Mouse (Mus musculus) ZHBTc4 (cell line): Measurements from ENCODE around the gene Ccdc88a.

Source experiments
- DNase-seq: peaks from one replicate; pipeline ENCODE4 v3.0.0-alpha.2; 2011; ENCODE audit warnings: low read depth, low spot score

Gene Ccdc88a

DNA sequence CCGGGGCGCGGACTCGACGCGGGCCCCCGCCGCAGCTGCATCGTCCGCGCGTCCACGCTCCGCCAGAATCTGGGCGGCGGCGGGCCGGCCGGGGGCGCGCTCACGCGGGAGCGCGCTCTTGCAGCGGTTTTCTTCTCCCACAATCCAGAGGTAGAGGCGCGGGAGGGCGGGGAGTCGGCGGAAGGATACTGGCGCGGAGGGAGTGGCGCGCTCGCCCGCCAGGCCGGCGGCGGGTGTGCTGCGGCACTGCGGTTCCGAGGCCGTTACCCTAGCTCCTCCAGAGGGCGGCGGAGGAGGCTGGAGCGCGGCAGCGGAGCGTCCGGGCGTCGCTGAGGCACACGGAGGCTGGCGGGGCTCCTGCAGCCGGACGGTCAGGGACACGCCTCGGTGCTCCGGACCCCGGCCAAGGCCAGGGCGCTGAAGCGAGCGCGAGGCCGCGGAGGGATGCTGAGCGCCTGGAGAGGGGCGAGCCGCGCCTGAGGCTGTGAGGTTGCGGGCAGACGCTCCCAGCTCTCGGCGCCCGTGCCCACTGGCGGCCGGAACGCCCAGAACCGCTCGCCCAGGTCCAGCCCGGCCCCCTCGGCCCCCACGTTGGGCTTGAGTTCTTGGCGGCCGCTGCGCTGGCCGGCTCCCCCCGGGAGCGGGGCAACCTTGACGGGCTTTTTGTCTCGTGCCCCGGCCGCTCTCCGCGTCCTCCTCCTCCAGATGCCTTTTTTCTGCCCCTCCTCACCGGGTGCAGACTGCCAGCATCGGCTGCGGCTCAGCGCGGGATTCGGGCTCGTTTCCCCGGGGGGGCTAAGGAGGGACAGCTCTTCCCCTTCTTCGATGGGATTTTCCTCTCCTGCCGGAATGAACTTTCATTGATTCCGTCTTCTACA, at the start of gene Ccdc88a:
TSS of gene Ccdc88a (plus strand) at position 263 of the 878 bp plus-strand sequence.
- peak; percentile 99 for DNase-seq

DNA sequence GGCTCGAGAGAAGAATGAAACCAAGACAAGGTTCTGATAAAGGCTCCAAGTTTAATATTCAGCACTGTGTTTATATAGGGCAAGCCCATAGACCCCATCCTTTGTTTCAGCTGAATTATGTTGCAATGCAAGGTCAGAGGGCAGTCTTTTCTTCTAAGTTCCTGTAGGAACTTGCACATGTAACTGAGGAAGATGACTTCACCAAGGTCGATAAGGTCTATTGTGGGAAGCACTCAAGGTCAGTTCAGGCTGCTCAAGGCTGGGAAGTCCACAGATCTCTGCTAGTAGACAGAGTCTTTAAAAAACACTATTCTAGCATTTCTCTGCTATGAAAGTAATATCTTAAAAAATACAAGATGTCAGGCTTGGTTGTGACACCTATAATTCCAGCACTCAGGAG, 38.0 kb upstream of the Ccdc88a start:
- no peak for DNase-seq

DNA sequence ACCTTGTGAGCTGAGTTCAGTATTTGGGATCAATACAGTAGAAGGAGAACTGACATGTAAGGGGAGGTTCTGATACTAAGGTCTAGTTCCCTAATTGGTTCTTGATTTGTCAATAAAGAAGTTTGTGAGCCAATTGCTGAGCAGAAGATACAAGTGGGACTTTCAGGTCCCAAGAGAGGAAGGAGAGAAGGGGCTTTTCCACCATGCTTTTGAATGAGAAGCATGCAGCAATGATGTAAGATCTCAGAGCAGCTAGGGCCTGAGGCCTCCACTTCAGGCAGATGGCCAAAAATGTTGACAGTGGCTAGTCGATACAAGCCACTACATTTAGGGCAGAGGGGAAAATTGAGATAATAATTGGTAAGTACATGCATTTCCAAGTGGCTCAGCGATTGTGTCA, 32.2 kb upstream of the Ccdc88a start:
- no peak for DNase-seq

DNA sequence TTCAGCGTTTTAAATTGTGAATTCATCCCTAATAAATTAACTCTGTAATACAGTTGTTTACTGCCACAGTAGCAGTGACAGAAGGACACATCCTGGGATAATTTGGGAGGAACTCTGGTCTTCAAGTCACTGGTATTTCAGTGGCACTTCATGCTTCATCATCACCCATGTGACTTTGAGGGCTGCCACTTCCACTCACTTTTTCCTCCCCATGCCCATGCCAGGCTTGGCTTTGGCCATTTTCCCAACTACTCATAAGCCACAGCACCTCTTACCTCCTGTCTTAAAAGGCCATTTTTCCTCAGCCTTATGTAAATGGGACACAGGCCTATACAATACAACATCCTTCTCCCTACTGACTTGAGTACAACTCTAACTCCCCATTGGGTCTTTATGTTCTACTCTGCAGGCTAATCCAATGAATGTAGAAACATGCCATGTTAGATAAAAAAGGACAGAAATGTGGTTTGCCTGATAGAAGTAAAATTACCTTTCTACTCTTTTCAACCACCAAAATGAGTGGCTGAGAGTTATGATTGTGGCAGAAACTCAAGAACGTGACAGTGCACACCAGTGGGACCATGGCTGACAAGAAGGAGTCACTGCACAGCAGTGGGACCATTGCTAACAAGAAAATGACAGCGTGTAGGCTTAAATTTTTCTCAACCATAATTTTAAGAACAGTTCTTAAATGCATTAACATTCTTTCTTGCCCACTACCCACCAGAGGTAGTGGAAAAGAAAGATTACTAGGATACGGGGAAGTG, 28.4 kb upstream of the Ccdc88a start:
- DNase-seq: no peak

DNA sequence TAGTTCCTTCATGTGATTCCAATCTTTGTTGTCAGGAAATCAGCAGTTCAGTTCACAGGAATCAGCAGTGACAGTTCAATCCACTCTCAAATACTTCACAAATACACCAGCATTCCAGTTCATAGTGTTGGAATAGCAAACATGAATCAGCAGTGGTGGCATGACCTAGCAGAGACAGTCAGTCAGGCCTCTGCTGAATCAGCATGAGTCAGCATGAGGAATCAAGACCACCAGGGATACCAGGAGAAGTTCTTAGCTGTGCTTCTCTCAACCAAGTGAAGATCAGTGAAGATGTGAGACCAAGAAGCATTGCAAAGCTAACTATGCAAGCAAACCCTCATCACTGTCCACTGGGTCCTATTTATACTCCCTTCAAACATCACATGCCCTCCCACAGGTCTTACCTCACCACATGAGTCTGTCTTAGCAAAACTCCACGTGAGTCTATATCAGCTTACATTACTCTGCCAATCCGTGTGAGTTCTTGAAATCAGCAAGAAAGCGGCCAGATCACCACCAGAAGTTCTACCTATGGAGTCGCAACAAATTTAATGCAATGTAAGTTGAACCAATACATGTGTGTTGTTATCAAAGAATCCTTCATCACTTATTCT, 27.7 kb upstream of the Ccdc88a start:
- DNase-seq: no peak

DNA sequence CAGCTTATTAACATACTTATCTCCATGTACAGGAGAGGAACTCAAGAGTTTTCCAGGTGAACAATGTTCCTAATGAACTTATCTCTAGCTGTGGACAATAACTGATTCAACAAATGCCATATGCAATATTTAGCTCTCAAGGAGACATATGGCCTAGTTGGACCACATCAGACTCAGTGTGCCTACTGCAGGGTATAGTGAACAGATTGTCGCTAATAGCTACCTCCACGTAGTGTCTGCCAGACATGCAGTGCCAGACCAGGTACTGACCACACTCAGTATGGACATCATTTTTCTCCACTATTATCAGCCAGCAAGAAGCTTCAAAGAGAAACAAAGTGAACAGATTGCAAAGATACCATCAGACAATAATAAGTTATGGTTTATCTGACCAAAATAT, 22.6 kb upstream of the Ccdc88a start:
- DNase-seq: no peak

DNA sequence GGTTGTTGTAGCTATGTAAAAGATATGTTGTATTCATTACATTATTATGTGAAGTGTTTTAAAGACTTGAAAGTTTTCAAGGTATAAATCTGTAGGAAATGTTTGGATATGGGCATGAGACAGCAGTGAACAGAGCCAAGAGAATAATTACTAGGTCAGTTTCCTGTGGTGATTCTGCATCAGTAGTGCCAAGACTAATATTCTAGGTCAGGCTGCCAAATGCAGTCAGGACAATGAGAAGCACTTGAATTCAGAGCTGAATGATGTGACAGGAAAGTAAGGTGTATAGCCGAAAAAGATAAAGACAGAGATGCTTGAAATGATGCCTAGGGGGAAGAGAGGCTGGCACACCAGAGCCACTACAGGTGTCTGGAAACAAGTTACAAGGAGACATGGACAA, 21.2 kb upstream of the Ccdc88a start:
- no peak for DNase-seq

DNA sequence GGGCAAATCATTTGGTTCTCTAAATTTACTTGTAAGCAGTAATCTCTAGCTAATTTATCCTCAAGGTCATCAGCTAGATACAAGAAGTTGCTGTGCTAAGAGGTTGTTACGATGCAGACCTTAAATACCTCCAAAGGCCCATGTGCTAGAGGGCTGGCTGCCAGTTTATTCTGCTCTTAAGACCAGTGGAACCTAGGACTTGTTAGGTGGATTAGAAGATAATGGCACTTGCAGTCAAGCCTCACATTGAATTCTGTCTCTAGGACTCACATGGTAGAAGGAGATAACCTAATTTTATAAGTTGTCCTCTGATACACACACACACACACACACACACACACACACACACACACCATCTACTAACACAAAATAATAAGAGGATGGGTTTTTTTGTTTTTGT, 5.3 kb upstream of the Ccdc88a start:
- no peak for DNase-seq

DNA sequence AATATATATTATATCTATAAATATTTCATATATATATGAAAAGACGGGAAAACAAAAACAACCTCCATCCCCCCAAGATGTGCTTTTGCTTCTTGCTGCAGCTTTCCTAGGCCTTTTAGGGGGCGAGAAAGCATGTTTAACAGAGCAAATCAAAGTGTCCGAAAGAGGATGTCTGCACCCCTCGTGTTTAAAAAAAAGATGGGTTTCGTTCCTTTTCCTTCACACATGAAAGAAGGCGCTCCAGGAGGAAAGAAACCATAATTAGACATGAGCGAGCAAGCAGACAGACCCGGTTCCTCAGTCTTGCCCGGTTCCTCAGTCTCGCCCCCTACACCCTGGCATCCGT, 435 bp upstream of the Ccdc88a start:
- no peak for DNase-seq

DNA sequence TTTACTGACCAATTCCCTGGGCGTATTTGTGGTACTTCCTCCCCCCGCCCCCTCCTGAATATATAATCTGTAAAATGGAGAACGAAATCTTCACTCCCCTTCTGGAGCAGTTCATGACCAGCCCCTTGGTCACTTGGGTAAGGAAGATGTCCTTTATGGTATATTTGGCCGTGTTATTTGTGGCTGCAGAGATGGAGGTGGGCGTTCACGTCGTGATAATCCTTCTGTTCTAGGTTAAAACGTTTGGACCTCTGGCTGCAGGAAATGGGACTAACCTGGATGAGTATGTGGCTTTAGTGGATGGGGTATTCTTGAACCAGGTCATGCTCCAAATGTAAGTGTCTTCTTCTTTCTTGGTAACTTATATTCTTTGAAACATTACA, 807 bp downstream of the Ccdc88a start:
- no peak for DNase-seq

DNA sequence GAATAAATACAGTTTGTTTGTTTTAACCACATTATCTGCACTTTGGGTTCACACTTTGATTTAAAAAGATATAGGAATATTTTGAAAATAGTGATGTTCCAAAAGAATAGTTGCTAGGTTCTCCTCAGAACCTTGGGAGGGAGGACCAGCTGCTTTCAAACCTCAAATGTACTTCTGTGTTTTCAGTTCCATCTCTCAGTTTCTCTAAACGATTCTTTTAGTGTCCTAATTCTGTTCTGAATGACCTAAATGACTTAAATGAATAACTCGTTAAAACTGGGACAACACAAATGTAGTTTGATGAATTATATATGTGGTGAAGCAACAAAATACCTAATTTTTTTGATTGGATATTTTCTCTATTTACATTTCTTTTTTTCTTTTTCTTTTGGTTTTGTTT, 3.2 kb downstream of the Ccdc88a start:
- DNase-seq: no peak

DNA sequence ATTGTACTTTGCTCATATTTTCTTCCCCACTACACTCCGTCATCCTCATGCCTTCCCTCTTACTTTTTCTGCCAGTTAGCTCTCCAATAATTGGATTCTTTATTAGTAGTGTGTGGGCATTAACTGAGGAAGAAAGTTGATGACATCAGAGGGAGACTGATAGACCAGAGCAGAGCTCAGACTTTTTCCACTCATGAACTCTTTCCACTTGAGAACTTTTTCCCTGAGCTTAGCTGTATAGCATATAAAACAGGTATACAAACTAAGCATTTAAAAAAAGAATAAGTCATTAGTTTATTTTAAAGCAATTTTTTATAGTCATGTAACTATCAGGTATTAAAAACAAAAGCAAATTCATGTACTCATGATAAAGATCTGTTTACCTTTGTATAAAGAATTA, 5.3 kb downstream of the Ccdc88a start:
- no peak for DNase-seq

DNA sequence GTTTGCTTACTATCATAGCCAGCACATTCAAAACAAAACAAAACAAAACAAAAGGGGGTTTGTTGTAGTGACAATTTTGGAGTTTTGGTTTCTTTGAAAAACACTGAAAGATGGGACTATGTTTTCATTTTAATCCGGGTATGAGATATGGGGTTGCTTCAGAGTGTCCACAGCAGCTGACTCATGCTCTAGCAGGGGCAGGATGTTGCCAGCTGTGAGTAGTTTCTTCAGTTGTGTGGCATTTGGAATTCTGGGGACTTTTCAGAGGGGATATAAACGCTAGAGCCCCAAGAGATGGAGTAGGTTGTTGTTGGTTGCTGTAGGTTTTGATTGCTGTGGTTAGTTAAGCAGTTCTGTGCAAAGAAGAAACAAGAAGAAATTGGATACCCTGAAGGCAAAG, 10.0 kb downstream of the Ccdc88a start:
- DNase-seq: no peak

DNA sequence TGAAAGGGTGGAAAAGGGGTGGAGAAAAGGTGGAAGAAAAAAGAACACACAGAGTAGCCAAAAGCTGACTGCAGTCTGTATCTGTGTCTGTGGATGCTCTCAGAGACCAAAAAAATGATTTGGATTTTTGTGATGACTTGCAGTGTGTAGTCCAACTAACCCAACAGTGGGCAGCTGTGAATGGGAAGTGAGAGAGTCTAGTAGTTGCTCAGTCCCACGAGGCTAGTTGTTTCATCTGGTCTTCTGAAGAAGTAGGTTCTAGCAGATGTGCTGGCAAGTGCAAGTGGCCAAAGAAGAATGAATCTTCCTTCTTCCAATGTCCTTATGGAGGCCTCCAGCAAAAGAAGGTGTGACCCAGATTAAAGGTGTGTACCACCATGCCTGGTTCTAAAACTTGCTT, 10.5 kb downstream of the Ccdc88a start:
- no peak for DNase-seq

DNA sequence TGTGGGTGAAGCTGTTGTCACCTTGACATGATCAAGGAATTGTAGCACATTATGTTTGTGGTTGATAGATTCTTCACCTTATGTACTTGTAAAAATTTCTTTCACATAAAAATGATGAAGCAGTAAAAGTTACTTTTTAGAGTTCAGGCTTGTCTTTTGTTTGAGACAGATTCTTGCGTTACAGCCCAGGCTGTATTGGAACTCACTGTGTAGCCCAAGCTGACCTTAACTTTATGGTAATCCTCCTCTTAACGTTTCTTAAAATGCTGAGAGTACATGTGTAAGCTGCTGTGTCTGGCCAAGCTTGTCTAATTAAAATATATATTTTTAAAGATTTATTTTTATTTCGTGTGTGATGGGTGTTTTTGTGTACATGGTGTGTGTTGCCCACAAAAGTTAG, 11.2 kb downstream of the Ccdc88a start:
- no peak for DNase-seq

DNA sequence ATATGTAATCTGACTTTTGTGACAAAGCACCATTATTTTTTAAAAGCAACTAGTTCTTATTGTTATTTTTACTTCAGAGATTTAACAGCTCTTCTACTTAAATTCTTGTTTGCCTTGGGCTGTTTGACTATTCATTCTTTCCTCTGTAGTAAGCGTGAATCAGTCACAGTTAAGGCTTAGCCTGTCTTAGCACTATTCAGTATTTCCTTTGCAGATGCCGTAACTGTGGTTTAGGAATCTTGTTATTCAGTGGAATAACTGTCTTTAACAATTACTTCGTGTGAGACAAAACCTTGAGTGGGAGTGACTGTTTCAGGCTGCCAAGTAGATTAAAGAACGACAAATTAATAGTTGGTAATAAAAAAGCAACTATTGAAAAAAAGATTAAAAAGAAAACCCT, 16.5 kb downstream of the Ccdc88a start:
- no peak for DNase-seq

DNA sequence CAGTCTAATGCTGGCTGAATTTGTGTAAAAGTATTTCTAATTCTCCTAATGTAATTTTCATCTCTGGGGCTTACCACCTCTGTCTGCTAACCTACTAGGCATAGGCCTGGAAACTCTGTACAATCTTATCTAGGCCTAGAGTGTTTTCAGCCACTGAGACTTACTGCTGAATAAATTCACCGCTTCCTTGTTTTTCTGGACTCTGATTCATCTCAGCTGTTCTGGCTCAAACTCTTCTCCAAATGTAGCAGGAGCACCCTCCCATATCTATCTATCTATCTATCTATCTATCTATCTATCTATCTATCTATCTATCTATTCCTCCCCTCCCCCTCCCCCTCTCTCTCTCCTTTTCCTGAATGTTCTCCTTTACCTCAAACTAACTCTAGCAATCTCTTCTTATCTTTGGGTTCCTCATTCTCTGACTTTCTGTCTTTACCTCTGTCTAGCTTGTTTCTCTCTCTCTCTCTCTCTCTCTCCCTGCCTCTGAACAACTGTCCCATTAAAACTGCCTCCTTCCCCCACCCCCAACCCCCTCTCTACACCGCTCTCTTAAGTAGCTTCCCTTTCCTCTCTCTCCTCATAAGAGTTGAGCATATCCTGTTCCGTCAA, 21.8 kb downstream of the Ccdc88a start:
- no peak for DNase-seq

DNA sequence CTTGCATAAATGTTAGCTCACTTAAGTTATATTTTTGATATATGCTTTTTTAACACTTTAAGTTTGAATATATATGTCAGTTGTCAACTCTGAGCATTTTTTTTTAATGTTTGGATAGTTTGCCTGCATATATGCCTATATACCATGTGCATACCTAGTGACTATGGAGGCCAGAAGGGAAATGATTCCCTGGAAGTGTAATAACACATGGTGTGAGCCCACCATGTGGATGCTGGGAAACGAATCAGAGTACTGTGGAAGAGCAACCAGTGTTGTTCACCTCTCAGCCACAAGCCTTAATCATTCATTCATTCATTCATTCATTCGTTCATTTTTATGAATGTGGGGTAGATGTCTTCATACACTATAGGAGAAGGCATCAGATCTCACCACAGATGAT, 26.9 kb downstream of the Ccdc88a start:
- no peak for DNase-seq

DNA sequence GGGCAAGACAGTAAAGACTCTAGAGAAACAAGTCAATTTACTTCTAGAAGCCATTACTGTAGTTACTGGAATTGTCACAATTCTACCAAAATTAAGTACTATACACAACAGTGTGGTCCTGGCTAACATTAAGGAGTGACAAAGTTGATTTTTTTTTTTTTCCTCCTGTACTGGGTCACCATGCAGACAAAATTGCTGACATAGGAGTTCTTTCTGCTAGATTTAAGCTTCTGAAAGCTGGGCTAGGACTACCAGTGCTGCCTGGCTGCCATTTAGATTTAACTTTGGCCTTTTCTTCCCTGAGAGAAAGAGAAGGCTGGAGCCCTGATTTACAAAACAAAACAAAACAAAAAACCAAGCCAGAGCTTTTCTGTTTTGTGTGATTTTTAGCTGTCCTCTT, 32.8 kb downstream of the Ccdc88a start:
- DNase-seq: no peak

DNA sequence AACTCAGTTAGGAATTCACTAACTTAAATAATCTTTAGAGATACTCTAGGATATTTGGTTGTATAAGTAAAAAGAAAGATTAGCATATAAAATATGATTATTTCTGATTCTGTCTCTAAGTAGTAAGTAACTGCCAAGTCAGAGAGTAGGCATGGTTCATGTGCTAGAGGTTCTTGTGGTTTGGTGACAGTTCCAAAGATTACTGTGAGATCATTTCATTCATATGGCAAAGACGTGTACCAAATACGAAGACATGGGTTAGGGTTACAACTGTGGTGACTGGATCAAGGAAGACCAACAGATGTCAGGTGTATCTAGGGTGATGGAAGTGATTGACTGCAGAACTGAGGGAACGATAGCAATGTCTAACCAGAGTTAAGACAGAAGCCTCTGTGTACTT, 50.0 kb downstream of the Ccdc88a start:
- no peak for DNase-seq

DNA sequence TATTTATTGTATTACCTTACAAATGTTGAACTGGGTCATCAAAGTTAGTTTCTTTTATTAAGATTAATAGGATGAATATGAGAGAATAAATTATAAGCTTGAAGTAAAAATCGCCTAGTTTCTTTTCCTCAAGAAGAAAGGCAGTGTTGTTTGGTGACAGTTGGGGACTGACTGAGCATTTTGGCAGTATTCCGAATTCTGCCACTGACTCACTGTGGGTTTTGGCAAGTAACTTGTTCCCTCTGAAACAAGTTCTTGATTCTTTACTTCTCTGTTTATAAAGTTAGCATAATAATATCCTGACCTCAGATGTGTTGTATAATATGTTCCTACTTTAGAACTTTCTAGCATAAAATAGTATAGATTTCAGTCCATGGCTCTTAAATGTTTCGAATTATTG, 55.3 kb downstream of the Ccdc88a start:
- DNase-seq: no peak

DNA sequence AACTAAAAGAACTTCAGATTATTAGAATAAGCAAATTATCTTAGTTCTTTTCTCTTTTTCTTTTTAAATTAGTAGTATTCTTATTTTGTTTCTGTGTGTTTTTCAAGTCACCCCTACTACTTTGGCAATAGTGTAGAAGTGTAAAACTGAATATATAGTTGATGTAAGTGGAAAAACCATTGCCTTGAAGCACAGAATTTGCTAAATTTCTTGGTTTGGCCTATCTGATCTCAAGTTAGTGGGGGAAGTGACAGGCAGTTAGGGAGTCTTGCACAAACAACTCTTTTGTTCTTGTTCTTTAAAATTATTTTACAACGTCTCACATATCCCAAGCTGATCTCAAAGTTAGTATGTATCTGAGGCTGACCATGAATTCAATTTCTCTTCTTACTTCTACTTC, 57.6 kb downstream of the Ccdc88a start:
- DNase-seq: no peak
